Mouse (Mus musculus): ENCODE data around the gene Qk. TPM values are rescaled to one million over a fixed set of nuclear protein-coding genes. Genes with fewer than 3 reads are reported as not detected.

Qk gene
- 14.0 and 16.8 TPM in 2 replicates for polyA plus RNA-seq (2015; fragmentation: Nextera tagmentation; extraction: Ambion mirVana)

DNA sequence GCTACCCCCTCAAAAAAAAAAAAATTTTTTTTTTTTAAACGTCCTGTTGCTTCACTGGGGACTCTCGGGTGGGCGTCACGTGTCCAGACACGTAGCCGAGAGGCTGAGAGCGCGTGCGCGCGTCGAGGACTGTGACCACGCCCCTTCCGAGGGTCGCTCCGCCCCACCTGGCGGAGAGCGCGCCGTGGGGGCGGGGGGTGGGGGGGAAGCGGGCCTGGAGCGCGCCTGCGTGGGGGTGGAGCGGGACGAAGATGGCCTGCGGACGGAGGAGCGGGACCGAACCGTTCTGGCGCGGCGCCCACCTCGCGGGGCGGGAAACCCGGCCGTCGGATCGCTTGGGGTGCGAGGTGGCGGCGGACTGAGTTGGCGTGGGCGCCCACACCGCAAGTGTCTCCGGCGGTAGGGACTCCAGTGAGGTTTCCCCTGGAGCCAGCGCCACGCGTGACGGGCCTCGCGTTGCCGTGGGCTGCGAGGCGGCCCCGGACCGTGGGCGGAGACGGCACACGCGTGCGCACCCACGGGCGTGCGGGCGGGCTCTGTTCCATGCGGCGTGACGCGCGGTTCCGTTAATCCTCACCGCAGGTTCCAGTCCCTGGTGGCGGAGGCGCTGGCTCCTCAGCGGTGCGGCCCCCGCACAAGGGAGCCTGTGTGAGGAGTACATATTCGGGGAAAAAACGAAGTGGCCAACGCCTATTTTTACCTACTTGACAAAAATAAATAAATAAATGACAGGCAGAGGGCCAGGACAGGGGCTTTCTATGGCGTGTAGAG lies at the start of gene Qk:
Gene Qk (minus strand): TSS at position 170 of the 771 bp plus-strand sequence.
- peak; percentile 95 for DNase-seq (ENCODE audit: low spot score)

DNA sequence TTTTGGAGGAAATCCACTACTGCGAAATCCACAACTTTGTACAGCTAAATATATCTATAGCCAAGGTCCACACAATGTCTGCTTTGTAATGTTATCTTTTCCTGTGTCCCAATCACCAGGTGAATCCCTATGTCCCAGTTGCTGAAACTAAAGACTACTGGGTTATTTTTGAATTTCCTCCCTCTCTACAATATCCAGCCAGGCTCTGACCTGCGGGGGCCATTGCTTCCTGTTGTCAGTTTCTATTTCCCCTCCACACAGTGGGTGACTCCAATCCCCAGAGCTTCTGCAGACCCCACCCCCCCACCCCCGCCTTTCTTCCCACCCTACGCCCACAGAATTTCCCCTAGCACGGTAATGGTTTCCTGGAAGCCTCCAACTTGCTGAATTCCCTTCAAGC lies 47.4 kb upstream of the Qk start:
- DNase-seq (ENCODE audit: low spot score): no peak

DNA sequence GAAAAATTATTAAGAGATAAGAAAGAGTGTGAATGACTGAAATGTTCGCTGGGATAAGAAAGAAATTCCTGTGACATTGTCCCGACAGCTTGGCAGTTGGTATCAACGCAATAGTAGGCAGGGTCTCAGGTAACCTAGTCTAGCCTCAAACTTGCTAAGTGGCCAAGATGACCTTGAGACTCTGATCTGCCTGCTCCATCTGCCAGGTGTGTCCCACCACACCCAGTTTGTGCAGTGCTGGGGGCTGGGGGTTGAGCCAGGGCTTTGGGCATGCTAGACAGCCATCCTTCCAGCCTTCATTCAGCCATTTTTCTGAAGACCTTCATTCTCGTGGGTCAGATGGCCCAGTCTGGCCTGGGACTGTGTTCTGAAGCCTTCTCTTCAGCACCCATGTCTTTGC lies 46.9 kb upstream of the Qk start:
- no peak for DNase-seq (ENCODE audit: low spot score)

DNA sequence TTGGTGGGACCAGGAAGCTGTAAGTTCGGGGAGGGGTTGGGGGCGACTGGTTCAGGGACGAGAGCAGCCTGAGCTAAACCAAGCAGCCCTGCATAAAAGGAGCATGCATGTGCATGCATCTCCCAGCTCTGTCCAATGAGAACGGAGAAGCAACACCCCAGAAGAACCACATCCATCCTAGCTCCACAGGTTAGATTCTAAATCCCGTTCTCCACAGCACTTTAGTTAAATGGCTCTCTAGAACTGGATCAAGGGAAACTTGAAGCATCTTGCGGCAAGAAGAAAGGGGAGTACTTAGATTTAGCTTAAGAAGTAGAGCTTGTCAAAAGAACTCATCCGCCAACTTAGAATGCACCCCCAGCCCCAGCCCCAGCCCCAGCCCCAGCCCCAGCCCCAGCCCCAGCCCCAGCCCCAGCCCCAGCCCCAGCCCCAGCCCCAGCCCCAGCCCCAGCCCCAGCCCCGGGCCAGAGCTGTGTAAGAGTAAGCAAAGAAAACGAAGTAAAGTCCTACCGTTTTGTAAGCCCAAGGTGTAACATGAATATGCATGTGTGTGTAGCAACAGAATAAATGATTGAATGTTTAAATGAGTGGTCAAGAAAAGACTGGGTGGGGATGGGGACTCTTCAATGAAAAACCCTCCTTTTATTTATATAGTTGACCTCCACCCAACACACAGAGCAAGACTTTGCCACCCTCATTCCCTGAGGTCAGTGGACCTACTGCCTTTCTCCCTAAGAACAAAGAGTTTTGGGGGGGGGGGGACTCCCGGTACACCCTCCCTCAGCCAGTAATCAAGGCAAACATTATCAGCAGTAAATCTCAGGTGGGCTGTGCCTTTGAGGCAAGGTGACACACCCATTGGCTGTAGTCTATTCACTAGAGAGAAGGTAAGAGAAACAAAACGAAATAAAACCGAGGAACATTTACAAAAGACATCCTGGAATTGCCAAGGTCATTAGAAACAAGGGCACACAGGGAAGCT lies 46.1 kb upstream of the Qk start:
- no peak for DNase-seq (ENCODE audit: low spot score)

DNA sequence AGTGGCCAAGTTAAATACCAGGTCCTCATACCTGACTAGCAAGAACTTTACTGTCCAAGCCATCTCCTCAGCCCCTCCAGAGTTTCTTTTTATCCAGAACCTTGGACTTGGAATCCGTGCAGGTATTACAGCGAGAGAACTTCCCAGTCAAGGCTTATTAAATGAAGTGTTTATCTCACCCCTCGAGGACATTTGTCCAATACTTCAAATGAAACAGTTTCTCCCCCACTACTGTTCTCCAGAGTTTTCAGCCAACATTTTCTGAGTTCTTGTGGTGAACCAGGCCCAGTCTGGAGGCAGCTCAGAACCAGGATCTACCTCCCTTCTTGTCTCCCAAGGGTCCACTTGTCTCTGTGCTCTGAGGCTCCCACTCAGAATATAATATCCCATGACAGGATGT lies 43.5 kb upstream of the Qk start:
- DNase-seq (ENCODE audit: low spot score): no peak

DNA sequence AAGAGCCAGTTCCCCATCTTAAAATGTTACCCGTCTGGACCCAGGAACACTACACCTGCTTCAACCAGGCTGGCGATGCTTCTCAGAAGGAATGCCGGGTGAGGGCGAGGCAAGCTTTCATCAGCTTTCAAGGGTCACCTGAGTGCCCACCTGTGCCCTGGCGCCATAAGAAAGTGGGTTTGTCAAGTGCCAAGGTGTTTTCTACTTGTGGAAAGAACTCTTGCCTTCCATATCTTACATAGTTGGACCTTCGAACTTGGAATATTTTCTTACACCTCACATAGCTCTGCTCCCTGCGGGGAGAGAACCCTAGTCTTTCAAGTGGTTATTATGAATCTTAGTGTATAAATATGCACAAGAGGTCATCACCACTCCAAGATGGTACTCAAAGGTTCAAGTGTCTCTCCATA lies 42.2 kb upstream of the Qk start:
- no peak for DNase-seq (ENCODE audit: low spot score)

DNA sequence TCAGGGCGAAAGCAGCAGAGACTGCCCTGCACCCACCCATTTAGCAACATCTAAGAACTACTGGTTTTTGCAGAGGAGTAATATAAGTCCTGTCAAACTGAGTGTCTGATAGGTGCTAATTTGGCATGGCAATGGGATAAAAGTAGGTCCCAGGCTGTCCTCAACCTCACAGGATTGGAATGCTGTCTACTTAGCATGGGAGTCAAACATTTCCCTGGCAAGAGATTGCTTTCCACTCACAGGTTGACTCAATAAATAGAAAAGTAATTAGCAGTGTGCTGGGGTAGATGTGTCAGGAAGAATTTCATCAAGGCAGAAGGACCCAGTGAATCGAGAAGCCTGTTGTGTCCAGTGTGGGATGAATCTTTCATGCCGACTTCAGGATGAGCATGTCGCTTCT lies 41.1 kb upstream of the Qk start:
- no peak for DNase-seq (ENCODE audit: low spot score)

DNA sequence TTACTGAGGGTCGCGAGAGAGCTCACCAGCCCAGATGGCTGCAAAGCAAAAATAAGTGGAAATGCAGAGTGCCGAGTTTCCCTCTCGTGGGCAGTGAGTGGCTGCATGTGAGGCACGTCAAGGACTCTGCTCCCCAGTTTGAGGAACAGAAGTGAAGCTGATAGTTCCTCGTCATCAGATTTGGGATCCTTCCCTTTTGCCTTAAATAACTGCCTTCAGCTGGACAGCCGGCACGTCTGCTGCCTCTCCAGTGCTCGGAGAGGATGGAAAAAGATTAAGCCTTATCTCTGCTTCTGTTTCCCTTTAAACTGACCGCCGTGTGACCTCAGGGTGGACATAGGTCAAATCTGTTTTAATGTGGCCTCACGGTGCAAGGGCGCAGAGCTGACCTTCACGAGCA lies 39.8 kb upstream of the Qk start:
- DNase-seq (ENCODE audit: low spot score): no peak

DNA sequence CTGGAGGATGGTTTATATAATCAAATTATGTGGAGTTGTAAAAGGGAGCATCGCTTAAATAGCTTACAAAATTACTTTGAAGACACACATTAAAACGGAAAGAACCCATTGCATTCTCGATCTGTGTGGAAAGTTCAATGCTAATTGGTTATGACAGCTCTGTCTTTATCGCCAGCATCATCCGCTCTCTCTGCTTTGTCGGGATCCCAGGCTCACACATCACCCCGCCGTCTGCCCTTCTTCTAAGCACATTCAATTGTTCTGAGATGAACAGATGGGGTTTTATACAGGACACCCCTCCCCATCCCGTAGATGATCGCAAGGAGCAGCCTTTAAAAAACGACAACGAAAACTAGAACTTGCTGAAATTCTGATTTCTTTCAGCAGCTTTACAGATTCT lies 37.7 kb upstream of the Qk start:
- no peak for DNase-seq (ENCODE audit: low spot score)

DNA sequence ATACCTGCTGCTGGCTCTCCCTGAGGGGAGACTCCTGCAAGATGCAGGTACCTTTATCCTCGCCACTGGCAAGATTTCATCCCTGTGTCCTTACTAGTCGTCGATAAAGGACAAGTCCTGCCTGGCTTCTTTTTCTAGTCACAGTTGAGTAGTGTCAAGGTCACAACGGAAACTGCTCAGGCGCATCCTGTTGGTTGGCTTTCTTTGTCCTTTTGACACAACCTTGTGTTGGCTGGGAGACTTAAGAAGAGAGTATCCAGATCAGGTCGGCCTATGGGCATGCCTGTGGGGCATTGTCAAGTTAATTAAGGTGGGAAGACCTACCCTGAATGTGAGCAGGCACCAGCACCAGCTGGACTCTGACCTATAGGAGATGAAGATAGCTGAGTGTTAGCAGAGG lies 36.6 kb upstream of the Qk start:
- no peak for DNase-seq (ENCODE audit: low spot score)

DNA sequence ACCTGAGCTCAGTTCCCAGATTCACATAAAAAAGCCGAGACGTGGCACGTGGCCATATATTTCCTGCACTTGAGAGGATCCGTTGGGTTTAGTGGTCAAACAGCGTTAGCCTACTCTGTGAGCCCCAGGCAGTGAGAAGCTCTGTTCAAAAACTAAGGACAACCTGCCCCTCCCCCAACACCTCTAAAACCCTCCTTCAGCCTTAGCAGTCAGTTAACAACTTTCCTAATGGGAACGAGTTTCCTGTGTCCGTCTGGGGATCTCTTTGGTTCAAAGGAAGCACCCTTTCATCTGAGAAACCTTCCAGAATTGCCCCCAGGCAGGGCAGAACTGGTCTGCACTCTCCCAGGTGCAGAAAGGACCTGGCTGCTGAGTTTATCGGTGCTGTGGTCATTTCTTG lies 36.1 kb upstream of the Qk start:
- no peak for DNase-seq (ENCODE audit: low spot score)

DNA sequence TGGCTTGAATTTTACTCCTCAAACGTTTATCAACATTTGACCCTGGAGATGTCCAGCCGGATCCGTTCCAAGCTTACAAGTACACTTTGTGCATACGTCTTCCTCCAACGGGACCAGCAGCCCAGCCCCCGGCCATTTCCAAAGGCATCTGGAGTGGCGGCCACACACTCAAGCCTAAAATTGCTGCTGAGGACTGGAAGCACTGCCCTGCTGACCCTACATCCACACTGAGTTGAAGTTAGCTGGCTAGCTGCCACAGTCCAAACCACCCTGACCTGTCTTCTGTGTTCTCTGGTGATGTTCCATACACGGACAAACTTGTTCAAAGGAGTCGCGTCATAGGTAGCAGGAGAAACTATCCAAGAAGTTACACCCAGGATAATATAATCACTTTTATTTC lies 18.6 kb upstream of the Qk start:
- DNase-seq (ENCODE audit: low spot score): no peak

DNA sequence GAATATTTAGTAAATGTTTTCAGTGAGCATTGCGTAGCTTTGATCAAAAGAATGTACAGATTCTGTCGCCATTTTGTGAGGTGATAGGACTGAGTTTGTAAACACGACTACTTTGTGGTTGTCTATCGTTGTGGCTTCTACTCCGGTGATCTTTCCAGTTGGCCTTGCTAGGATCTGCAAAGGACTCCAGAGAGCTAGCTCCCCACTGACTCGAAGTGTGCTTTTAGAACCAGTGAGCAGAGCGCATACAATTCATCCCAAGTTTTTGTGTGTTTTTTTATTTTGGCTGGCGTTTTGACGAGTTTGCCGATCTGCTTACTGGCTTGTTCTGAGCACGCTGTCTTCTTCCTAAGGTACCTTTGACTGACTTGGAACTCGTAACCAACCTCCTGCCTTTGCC lies 16.9 kb upstream of the Qk start:
- DNase-seq (ENCODE audit: low spot score): no peak

DNA sequence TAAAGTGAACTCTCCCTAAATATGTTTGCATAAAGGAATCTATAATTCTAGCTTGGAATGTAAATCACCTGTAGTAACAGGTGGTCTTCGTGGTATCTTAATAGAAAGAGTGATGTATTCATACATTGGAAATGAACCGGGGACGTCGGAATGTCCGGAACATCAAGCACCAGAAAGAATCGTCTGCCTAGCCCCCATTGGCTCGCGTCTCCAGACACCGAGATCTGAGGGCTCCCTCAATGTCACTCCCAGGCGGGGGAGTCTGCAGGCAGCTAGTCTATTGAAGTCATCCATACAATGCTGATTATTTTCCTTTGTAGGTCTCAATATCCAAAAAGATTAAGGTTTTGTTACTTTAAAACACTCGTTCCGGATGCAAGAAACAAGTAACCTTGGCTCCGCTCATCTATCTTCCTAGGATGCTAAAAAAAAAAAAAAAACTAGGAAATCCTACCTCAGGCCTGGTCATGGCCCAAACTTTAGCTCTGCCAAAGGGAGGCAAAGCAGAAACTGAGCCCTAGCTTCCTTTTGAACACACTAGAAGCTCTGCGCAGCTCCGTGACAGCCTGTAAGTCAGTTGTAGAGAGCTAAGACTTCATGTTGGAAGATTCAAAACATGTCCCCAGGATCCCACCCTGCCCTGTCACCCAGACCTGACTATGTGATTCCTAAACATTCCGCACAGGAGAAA lies 16.3 kb upstream of the Qk start:
- DNase-seq (ENCODE audit: low spot score): peak; percentile 47

DNA sequence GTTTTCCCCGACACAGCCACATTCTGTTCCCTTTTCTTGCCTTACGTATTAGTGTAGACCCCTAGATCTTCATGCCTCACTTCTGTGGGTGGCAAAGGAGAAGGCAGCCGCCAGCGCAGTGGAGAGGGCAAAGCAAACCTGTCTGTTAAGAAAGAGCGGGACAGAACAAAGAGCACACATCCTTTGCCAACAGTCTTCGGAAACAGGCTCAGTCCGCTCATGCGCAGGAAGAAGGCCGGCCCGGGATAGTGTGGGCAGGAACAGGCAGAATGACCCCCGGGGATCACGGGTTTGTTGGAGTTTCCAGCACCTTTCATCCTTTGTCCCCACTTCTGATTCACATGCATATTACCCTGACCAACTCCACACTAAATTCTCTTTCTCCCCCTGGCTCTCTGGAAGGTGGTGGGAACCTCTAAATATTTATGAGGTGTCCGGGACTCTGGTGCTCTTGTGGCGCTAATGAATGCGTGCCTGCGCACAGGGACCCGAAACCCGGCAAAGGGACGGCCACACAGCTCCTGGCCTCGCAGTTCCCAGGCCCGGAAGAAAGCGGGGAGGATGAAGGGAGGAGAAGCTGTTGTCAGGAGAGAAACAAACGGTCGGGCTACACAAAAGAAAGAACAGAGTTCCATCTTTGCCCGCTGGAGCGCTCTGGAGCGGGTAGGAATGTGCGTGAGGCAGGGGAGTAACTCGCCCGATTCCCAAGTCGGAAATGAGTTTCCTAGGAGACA lies 15.5 kb upstream of the Qk start:
- peak; percentile 32 for DNase-seq (ENCODE audit: low spot score)

DNA sequence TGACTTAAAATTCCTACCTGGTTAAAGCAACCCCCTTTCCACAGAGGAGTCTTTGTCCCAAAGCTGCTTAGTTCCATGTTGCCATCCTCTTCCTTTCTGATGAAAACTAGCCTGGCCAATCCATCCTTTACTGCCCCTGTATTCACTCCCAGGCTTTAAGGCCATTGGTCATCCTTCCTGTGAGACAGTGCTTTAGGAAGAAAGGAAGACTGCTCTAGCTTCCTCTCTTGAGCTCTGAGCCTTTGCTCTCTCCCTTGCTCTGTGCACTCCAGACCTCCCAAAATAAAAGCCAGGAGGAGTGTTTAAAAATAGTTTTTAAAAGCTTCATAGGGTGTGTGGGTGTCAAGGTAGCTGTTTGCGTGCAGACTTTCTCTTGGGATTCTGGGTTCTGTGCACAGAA lies 14.8 kb upstream of the Qk start:
- DNase-seq (ENCODE audit: low spot score): no peak

DNA sequence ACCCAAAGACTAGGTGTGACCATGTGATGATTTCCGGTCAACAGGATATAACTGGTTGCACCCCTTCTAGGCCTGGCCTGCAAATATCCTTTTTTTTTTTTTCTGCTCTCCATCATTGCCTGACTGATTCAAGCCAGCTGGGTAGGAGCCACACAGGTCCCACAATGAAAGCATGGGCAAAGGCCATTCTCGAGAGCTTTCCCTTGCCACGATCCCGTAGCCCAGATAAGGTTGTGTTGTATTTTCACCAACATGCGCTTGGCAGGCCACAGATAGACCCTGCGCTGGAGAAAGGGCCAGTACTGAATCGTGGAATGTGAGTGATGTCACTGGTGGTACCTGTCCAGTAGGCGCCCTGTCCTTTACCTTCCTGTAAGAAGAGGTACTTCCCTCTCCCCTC lies 13.7 kb upstream of the Qk start:
- no peak for DNase-seq (ENCODE audit: low spot score)

DNA sequence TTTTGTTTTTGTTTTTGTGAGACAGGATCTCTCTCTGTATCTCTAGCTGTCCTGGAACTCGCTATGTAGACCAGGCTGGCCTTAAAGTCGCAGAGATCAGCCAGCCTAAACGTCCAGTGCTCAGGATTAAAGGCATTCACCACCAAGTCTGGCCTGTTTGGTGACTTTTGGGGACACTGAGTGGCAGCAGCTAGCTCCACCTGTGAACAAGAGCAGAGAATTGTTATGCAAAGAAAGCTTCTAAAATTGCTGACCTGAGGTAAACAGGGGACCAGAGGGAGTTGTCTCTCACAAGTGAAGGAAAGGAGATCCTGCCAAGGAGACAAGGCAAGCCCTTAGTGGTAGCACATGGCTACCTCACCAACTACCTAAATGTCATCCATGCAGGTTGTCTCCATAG lies 12.5 kb upstream of the Qk start:
- DNase-seq (ENCODE audit: low spot score): no peak

DNA sequence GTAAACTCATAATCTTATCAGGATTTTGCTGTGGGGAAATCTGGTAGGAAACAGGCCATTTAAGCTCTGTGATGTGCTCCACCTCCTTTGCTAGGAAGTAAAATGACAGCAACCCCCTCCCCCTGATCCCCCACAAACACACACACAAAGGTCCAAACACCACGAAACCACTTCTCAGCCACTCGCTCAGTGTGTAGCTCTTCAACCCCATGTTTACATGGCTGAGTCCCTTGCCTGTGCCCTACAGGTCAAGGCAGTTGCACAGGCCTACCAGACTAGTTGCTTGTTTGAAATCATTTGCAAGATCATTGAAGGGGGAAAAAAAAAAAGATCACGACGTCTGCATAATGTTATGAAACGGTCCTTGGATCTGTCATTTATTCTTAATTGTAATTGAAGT lies 9.8 kb upstream of the Qk start:
- no peak for DNase-seq (ENCODE audit: low spot score)

DNA sequence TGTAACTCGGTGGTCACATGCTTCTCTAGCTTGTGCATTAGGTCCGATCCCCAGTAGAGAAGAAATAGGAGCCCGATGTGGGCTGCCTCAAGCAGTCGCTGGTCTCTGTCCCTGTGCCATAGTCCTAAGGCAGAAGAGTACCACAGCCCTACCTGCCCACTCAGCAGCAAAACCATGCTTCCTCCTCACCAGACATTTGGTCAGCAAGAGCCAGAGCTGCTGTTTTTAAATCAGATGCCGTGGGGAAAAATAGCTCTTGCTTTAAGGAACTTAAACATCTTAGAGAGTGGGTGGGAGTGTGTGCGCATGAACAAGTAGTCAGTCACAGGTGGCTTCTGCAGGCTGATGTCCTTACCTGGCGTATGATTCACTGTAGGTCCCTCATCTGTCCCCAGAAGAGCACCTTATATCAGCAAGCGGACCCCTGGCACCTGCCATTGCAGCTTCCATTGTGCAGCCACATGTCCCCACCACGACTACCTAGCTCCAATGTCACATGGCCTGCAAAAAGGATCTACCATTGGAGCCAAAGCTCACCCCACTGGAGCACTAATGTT lies 9.0 kb upstream of the Qk start:
- no peak for DNase-seq (ENCODE audit: low spot score)
